Mouse (Mus musculus): Measurements from ENCODE around the gene 2310061I04Rik. TPM values are rescaled to one million over a fixed set of nuclear protein-coding genes. Genes with fewer than 3 reads are reported as not detected.

Gene 2310061I04Rik
- total RNA-seq, 2 experiments from 2014 or later: 52.9 to 56.7 TPM

- DNase-seq (ENCODE audit: low spot score in 2 of 2): peak; percentile 99 to 100
Measured at GRCm38 (mm10) chr17:35916297-35917142, 19.3 kb upstream of the 2310061I04Rik start, which contains the start of the genes Mrps18b and Ppp1r10. Gene Mrps18b, minus strand, starts transcription at chr17:35916389. Gene Ppp1r10, plus strand, starts transcription at chr17:35916434.

- DNase-seq (ENCODE audit: low spot score in 2 of 2): no peak
Measured at GRCm38 (mm10) chr17:35915538-35916296, 18.5 kb upstream of the 2310061I04Rik start.

DNA sequence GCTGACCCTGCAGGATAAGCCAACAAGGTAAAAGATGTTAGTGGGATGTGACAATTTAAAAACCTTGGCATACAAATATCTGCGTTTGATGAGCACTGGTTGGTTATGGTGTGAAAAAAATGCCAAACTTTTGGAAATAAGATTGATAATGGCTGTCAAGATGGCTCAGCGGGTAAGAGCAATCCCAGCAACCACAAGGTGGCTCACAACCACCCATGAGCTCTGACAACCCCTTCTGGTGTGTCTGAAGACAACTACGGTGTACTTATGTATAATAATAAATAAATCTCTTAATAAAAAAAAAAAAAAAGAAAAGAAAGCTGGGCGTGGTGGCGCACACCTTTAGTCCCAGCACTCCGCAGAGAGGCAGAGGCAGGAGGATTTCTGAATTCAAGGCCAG, 17.7 kb upstream of the 2310061I04Rik start:
- no peak for DNase-seq (ENCODE audit: low spot score in 2 of 2)

DNA sequence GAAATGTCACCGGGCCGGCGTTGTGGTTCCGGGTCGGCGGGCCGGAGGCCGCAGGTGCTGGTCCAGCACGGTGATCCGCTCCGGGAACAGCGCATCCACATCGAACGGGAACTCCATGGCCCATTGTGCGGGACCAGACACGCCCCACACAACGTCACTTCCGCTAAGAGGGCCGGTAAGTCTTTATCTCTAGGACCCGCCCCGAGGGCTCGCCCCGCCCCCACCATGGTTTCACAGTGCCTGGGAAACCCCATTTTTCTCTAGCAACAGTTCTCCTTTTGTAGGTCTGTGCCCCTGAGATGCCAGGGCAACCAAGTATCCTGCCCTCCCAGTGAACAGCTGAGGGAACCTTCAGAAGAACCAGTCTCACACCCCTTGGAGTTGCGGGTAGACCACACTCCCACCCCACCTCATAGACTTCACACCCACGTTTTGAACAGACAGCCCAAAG, 12.7 kb upstream of the 2310061I04Rik start, which contains the start of gene Atat1:
Gene Atat1, minus strand, starts transcription at position 157 of the 451 bp plus-strand sequence.
- peak; percentile 90 to 96 for DNase-seq (ENCODE audit: low spot score in 2 of 2)

- DNase-seq (ENCODE audit: low spot score in 2 of 2): no peak
Measured at GRCm38 (mm10) chr17:35909186-35909918, 12.1 kb upstream of the 2310061I04Rik start.

DNA sequence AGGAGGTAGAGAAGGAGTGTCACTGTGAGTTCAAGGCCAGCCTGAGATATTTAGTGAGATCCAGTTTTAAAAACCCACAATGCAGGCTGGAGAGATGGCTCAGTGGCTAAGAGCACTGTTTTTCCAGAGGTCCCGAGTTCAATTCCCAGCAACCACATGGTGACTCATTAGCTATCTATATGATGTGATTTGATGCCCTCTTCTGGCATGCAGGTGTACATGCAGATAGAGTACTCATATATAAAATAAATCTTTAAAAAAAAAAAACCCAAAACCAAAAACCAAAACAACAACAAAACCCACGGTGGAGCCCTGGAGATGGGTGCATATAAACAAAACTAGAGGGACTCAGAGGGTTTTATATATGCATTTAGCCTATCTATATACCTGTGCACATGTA, 10.4 kb upstream of the 2310061I04Rik start:
- no peak for DNase-seq (ENCODE audit: low spot score in 2 of 2)

DNA sequence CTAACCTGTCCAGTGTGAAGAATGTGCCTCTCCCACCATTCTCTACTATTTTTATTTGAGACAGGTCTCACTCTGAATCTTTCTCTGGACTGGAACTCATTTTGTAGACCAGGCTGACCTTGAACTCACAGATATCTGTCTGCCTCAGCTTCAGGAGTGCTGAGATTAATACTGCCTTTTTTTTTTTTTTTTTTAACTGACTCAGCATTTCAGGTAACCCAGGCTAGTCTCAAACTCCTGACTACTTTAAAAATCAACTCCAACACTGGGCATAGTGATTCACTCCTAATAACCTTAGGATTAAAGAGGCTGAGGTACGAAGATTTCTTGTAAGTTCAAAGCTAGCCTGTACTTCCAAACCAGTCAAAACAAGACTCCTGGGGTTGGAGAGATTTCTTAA, 8.4 kb upstream of the 2310061I04Rik start:
- no peak for DNase-seq (ENCODE audit: low spot score in 2 of 2)

- DNase-seq (ENCODE audit: low spot score in 2 of 2): no peak
Measured at GRCm38 (mm10) chr17:35903992-35904355, 6.7 kb upstream of the 2310061I04Rik start.

DNA sequence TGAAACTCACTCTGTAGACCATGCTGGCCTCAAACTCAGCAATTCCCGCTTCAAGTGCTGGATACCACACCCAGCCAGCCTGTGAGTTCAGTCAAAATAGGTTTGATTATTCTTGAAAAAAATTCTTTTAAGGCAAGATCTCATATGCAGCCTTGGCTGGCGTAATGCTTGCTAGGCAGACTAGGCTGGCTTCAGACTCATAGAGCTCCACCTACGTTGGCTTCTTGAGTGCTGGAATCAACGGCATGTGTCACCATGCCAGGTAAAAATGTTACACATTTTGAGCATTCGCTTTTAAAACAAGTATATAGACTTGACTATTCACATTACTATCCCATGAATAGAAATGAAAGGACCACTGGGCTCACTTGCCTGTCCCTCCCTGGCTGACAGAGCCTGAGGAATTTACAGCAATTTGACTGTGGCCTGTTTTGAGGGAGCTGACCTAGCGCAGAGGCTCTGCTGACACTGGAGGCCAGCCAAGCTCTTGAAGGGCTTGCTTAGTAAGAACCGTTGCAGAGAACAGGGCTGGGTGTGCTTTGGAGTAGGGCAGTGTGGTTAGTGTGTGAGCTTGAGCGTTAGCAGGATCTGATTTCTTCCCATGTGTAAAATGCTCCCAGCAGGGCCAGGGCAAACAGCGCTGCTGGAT, 6.2 kb upstream of the 2310061I04Rik start:
- no peak for DNase-seq (ENCODE audit: low spot score in 2 of 2)

GRCm38 (mm10) chr17:35900636-35901035, 3.4 kb upstream of the 2310061I04Rik start:
- DNase-seq (ENCODE audit: low spot score in 2 of 2): no peak

- DNase-seq (ENCODE audit: low spot score in 2 of 2): no peak
Measured at GRCm38 (mm10) chr17:35897644-35898573, 678 bp upstream of the 2310061I04Rik start.

DNA sequence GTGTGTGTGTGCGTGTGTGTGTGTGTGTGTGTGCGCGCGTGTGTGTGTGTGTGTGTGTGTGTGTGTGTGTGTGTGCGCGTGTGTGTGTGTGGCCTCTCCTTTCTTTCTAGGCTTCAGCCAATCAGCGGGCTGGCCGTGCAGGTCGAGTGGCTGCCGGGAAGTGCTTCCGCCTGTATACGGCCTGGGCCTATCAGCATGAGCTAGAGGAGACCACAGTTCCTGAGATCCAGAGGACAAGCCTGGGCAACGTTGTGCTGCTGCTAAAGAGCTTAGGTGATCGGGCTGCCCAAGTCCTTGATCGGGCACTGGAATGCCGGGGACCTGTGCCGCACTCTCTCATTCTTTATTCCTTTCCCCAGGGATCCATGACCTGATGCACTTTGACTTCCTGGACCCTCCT, 9.5 kb downstream of the 2310061I04Rik start:
- no peak for DNase-seq (ENCODE audit: low spot score in 2 of 2)

DNA sequence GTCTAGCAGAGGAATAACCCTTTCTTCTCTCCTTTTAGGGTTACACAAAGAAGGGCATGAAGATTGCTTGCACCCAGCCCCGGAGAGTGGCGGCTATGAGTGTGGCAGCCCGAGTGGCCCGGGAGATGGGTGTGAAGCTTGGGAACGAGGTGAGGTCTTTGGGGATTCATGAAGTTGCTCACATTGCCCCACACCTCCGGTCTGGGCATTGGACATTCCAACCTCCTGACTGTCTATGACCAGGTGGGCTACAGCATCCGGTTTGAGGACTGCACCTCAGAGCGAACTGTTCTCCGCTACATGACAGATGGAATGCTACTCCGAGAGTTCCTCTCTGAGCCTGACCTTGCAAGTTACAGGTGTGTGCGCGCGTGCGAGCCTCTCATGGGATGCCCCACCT, 13.5 kb downstream of the 2310061I04Rik start:
- no peak for DNase-seq (ENCODE audit: low spot score in 2 of 2)

GRCm38 (mm10) chr17:35882924-35883323, 14.3 kb downstream of the 2310061I04Rik start:
- no peak for DNase-seq (ENCODE audit: low spot score in 2 of 2)

- DNase-seq (ENCODE audit: low spot score in 2 of 2): peak; percentile 94 to 98
Measured at GRCm38 (mm10) chr17:35879245-35880057, 17.8 kb downstream of the 2310061I04Rik start, which contains the start of gene Dhx16. Gene Dhx16, plus strand, starts transcription at chr17:35879819.

DNA sequence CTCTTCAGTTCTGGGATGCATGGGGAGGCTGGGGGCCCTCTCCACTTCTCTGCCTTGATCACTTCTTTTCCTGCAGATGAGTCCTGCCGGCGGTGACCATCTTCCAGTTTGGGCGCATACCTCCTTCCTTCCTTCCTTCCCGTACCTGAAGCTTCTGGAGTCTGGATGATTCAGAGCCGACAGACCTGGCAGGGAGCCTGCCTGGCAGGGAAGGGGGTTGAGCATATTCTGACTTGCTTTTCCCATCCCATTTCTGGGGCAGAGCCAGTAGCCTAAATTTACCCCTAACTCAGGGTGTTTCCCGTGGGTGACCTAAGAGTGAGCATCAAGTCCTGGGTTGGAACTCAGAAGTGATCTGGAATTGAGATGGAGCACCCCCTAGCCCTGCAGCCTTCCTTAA, 22.5 kb downstream of the 2310061I04Rik start:
- no peak for DNase-seq (ENCODE audit: low spot score in 2 of 2)

- peak; percentile 80 to 90 for DNase-seq (ENCODE audit: low spot score in 2 of 2)
Measured at GRCm38 (mm10) chr17:35873774-35874519, 23.3 kb downstream of the 2310061I04Rik start.
